Mouse (Mus musculus): ENCODE measurements around the gene Cd40lg.

The Cd40lg gene

DNA sequence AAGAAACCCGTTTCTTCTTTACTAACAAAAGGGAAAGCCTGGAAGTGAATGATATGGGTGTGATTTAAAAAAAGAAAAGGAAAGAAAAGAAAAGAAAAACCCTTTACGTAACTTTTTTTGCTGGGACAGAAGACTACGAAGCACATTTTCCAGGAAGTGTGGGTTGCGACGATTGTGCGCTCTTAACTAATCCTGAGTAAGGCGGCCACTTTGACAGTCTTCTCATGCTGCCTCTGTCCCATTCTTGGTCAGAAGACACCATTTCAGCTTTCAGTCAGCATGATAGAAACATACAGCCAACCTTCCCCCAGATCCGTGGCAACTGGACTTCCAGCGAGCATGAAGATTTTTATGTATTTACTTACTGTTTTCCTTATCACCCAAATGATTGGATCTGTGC lies at the start of gene Cd40lg:
Cd40lg (plus strand) TSS at position 268 of the 400 bp plus-strand sequence.
- no peak for DNase-seq

DNA sequence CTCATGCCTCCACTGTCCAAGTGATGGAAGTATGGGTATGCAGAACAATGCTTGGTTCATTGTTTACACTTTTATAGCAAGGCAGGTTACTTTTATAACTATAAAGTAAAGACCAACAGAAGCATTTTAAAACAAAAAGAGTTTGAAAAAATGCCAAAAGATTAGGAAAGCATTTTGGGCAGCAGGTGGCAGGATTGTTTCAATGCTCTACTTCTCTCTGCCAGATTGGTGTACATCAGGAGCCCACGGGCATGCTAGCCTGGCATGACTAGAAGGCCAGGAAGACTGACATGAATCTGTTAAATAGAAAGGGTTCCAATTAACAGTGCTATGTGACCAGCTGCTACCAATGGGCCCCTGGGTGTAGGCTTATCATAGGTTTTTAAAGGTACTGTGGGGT lies 45.4 kb upstream of the Cd40lg start:
- DNase-seq, result no peak

DNA sequence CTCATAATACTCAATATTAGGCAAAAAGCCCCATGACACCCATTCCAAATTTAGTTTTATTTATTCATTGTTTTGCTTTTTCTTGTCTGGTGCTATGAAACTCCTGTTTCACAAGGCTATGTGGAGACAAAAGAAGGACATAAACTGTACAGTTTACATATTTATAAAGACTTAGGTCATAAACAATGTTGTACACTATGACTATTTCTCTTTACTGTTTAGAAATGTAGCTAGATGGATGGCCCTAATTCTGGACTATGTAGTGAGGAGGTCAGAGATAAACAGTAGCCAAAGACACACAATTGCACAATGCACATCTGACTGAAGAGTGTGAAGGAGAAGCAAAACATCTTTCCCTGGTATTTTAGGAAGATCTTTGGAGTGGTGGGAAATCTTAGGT lies 40.7 kb upstream of the Cd40lg start:
- DNase-seq, result no peak

DNA sequence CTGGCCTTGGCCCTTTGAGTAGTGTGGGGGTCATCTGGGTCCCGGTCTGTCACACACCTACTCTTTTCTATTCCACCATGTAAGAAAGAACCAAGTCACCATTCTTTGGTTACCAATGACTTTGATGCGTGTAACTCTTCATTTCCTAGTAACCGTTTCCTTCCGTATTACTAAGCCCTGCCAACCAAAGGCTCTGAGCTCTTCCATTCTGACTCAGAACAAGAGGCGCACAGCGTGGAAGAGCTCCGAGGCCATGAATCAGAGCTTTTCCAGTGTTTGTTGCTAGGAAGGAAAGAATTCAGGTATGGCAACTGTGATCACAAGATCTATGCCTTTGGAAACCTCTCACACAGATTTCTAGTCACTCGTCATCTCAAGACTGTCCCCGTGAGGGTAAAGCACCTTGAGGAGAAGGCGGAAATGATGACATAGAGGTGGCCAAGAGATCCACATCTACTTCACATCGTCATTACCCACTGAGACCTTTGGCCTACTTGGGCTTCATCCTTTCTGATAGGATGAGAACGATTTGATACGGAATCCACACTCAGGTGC lies 34.6 kb upstream of the Cd40lg start:
- no peak for DNase-seq

DNA sequence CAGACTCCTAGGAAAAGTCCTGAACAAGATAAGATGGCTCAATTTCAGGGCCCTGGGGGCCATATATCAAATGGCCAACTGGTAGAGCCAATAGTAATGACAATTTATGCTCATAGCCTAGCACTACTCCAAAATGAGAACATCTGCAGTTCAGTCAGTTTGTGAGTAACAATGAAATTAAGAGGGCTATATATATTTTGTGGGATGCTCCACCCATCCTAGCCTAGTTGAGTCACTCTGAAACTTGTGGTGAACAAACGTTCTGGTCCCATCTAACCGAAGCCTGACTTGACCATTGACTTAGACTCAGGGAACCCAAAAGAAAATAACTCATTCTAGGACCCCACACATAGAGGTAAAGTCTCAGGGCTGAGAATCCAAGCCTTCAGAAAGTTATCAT lies 29.5 kb upstream of the Cd40lg start:
- no peak for DNase-seq

DNA sequence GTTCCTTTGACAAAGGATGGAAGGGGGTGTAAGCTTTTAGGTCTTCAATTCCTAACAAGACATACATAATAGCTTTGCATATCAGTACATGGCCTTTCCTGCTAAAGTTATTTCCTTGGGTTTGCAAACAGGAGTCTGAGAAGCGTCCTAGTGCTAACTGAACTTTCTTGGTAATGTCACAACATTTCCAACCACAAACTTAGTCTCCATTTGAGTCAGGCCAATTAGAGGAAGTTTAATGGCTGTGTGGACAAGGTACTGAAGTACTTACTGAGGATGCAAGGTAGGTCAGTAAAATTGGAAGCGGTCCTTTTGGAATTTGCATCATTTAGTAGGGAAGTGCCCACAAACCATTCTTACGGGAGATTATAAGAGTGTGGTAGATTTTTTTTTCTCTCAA lies 28.6 kb upstream of the Cd40lg start:
- DNase-seq, result no peak

DNA sequence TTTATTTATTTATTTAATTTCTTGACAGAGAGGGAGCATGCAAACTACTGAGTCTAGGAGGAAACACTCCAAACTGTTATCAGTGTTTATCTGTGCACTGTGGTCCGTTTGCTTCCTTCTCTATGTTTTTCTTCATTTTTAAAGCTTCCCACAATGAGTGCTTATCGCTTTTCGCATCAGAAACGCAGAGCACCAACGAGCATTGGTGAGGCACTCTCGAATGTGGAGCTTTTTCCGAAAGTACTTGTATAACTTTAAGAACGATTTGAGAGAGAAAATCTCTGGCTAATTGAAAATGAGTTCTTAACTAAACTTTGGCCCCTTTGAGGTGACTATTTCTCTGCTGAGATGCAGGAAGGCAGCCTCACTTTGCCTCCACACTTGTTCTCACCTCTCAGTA lies 24.6 kb upstream of the Cd40lg start:
- no peak for DNase-seq

DNA sequence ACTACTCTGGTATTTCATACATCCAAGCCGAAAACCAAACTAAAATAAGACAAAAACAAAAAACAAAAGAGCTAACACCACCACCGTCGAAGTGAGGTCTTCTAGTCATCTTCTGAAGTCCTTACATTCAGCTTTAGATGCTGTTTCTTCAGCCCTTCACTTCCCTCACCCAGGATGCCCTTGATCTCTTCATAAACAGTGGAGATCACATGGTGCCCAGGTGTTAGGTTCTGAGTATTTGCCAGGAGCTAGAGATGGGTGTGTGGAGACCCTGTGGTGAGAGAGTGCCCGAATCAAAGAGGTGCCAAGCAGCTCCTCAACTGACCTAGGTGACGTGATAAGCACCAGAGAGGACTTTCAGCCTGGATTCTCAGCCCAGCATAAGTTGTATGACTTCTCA lies 22.6 kb upstream of the Cd40lg start:
- DNase-seq, result no peak

DNA sequence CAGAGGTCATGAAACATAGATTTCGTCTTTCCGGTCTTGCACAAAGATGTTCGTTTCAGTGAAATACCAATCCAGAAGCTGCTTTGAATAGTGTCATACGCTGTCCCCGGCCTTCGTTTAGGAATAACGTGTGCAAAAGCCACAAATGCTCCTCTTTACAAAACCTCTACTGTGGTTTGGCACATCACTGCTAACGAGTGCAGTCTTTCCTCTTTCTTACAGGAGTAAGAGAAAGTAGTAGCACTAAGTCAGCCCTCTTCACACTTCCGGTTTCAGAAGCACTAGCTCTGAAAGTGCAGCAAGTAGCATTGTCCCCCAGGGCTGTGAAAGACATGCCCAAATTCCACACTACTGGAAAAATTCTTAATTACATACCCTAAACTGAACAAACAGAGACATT lies 15.6 kb upstream of the Cd40lg start:
- no peak for DNase-seq

DNA sequence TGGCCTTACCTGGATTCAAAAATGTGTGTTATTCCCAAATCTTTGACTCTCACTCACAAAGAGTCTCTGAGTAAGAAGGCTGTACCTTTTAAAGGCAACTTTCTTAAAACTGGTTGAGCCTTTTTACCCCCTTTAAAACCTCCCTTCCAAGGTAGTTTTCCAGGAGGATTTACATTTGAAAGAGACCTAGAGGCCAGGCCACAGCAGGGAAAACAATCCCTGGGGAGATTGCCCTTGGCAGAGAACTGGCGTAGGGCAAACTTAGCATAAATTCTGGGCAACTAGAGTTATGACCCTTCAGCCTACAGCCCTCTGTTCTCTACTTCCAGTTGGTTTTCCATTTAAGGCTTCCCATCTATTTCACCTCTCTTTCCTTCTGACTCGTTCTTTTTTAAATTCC lies 13.9 kb upstream of the Cd40lg start:
- DNase-seq, result no peak

DNA sequence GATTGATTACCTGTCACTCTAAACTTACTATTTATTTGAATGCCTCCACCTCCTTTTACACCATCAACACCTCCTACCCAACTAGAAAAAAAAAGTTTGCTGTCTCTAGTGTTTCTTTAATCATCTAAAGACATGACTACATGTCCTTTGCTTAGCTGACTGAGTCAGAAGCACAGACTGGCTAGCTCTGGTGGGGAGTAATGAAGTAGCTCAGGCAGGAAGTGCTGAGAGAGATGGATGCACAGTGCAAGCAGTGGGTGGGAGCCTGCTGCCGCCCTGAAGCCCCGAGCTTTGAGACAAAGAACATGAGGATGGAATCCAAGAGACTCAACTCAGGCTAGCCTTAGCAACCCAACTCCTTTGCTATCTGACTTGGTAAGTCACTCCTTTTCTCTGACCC lies 11.5 kb upstream of the Cd40lg start:
- DNase-seq, result no peak

DNA sequence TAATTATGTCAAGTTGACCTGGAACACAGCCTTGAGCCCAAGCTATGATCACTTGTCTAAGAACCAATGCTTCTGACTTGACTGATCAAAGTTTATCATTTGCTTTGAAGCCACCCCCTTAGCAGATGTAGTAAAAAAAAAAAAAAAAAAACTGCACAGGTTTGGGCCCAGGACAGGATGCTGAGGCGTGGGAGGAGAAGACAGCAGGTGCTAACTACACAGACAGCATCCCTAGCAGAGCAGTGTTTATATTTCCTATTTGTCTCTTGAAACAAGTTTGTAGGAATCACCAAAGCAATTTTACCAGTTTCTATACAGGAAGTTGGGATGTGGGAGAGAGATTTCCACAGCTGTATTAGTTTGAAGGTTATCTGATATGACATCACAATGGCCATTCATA lies 1.4 kb upstream of the Cd40lg start:
- no peak for DNase-seq

DNA sequence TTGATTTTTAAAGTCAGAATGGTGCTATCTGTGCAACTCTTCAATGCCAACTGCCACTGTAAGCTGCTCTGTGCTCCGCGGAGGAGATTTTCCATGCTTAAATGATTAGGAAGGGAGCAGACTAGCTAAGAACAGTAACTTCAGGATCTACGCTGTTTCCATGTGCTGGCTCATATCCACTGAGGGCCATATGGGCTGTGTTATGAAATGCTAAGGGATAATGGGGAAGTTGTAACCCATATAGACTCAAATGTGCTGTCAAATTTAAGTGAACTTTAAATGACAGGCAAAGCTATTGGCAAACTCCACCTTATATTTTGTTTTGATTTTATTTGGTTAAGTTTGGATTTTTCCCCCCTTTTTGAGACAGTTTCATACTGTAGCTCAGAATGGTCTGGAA lies 919 bp downstream of the Cd40lg start:
- DNase-seq, result no peak

DNA sequence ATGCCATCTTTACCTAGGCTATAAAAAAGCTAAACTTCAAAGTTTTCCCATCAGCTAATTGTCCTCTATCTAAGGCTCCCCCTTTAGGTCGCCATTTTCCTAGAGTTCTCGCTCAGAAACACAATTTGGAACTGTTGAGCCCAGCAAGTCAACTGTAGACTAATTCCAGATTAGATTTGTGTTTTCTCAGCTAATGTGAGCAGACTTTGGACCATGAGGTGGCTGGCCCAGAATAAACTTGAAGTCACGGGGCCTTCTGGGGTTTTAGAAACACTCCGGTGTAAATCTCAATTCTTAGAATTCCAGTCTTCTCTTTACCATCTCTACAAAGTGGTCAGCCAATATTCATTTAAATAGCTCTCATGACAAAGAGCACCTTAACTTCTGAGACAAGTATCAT lies 3.6 kb downstream of the Cd40lg start:
- no peak for DNase-seq

DNA sequence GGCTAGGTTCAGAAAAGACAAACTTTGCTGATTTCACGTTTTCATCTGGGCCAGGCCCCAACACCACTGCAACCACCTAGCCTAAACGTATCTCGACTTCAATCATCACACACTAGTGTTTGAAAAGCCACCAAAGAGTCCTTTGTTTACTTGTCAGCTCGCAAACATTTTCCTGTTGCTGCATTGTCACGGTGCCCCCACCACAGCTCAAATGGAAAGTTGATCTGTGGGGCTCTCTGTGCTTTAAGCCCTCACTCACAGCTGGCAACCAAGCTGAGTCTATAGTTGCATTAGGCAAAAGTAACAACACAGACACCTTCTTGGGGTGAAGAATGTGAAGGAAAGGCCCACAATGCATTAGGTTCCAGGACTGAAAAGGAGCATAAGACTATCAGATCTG lies 4.3 kb downstream of the Cd40lg start:
- DNase-seq, result no peak

DNA sequence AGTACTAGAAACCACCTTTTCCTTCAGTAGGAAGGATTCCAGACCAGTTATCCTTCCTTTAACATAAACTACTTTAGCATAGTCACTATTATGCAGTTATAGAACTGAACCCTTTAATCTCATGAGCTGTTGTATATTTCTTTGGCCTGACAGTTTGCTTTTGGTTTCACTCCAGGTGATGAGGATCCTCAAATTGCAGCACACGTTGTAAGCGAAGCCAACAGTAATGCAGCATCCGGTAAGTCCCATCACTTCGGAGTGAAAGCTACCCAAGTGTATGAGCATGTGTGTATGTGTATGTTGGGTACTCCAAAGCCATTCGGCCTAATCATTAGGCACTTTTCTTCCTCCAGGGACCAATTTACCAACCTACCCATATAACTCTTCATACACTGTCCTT lies 7.6 kb downstream of the Cd40lg start:
- DNase-seq, result no peak

DNA sequence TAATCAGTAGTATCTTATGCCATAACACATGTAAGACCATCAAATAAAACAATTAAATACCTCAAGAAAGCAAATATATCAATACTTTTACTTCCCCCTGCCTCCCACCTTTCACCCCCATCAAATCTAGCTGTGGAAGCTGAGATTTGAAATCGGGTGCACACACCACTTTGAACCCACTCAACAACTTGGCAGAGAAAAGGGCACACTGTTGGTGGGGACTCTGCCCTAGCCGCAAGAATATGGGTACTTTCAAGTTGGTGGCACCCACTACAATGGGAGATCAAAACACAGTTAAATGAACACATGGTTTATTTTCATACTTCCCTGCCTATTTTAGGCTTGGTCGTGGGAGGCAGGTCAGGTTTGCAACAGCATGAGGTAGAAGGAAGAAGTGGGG lies 9.9 kb downstream of the Cd40lg start:
- DNase-seq, result no peak

DNA sequence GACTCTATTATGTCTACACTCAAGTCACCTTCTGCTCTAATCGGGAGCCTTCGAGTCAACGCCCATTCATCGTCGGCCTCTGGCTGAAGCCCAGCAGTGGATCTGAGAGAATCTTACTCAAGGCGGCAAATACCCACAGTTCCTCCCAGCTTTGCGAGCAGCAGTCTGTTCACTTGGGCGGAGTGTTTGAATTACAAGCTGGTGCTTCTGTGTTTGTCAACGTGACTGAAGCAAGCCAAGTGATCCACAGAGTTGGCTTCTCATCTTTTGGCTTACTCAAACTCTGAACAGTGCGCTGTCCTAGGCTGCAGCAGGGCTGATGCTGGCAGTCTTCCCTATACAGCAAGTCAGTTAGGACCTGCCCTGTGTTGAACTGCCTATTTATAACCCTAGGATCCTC lies 11.4 kb downstream of the Cd40lg start:
- DNase-seq, result no peak

DNA sequence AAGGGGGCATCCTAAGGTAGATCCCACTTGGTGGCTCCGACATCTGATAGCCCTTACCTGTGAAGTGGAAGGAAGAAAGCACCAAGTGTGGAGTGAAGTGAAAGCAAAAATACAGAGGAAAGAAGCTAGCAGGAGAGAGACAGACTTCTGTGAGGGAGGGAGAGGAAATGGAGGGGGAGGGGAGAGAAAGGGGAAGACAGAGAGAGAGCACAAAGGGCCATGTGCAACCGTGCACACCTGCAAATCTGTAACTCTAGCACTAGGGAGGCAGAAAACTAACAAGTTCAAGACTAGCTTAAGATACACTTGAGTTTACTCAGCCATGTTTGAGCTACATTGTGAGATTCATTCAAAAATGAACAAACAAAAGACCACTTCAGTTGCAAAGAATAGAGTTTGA lies 16.2 kb downstream of the Cd40lg start:
- no peak for DNase-seq

DNA sequence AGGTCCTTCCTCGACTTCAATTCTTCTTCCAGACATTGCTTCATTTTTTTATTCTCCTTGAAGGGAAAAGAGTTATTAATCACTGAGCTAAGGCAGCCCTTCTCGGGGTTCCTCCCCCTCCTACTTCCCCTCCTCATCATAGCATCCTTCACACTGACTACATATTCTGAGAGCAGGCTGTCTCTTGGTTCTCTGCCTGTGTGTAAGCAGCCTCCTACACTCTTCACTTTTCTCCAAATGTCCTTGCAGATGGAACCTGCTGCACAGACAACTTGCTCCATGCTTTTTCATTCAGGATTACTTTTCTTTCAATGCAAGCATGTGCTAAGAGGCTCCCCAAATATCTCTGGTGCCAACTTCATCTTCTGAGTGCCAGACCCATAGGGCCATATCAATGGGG lies 21.7 kb downstream of the Cd40lg start:
- DNase-seq, result no peak

DNA sequence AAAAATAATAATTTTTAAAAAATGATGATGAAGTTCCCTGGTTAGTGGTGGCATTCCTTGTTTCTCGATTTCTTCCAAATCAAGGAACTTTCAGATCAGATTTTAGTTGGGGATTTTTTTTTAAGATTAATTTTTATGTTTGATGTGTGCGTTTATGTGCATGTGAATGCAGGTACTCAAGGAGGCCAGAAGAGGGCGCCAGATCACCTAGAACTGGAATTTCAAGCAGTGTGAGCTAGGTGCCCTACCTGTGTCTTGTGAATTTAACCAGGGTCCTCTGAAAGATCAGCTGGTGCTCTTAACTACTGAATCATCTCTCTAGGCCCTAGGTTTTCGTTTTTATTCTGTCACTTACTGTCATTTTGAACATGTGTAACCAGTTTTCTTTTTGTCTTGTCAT lies 24.0 kb downstream of the Cd40lg start:
- no peak for DNase-seq

DNA sequence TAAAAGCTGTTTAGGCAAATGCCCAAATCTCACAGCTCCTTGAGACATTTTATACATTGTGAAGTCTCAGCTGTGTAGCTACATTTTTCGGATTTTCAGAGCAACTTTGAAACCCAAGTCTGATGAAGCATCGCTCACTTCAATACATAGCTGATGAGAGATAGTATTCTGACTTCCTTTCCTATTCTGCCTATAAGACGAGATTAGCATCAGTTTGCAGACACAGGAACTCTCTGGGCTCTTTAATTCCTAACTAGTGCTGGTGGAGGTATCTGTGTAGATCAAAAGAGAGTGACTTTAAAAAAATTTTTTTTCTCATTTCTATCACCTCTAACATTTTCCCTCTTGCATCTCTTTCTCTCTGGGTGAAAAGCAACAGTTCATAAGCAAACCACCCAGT lies 26.6 kb downstream of the Cd40lg start:
- no peak for DNase-seq

DNA sequence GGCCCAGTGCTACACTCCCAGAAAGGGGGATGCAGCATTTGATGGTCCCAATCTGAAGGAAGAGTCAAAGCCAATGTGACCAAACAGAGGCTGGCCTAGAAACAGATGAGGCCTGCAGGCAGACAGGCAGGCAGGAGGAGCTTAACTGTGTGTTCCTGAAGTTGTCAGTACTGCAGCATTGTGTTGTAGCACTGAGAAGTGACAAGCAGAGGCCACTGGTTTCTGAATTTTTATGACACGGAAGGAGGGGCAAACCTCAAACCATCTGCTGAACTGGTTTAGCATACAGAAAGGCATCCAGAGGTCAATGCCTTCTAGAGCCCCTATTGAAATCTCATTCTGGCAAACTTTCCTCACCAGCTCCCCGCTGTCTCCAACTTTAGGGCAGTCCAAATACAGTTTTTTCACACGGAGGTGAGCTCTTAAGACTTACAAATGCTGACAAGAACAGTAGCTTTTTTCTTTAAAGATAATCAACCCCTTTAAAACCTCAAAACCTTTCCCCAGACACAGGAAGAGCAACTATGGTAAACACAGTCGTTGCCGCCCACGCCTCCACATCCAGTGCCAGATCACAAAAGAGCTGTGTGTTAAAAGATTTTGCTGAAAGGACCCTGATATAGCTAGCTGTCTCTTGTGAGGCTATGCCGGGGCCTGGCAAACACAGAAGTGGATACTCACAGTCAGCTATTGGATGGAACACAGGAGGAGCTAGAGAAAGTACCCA lies 41.5 kb downstream of the Cd40lg start:
- no peak for DNase-seq

DNA sequence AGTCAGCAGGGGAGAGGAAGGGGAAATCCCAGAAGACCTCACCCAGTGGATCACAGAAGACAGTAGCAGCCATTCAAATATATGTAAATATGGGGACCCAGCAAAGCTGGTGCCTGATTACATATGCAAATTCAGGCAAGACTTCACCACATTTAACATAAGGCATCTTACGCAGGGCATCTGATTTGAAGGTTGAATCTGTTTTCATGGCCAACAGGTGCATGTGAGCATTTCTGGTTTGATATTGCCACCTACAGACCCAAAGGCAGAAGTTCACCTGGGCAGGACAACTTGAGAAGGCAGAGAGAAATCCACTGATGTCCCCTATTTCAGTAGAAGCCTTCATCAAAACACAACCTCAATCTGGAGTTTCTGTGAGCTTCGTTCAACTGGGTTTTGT lies 48.8 kb downstream of the Cd40lg start:
- DNase-seq, result no peak

DNA sequence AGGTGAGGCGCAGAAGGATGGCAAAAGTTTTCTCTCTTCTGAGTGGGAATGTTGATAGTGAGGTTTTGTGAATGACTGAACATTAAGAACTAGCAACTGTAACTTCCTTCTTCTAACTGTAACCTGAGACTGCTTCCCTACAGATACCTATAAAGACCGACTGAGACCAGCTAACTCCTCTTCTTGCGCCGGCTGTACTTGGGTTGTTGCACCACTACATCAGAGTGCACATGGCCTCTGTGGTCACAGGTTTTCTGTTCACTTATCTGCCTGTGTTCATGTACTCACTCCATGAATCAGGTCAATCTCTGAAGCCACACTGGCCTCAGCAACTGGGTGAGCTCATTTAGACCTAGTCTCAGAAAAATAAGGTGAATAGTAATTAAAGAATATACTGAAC lies 51.6 kb downstream of the Cd40lg start:
- DNase-seq, result no peak

Measured in kidney, adult 11 months (tissue).